Mouse (Mus musculus) ES-Bruce4 (cell line): Measurements from ENCODE around the gene Gins2.

Experiments
- CTCF ChIP-seq: IDR thresholded peaks from one replicate; pipeline ENCODE4 v1.8.1; 2011; ENCODE audit warnings: low read depth, low read length
- EP300 ChIP-seq: IDR thresholded peaks from 2 replicates; pipeline ENCODE4 v1.6.1; 2011; ENCODE audit warnings: low read depth, low read length; ENCODE audit not compliant: insufficient read depth
- POLR2A ChIP-seq: IDR thresholded peaks from one replicate; pipeline ENCODE4 v1.8.1; 2011; ENCODE audit warnings: low read length; ENCODE audit not compliant: insufficient read depth

DNA sequence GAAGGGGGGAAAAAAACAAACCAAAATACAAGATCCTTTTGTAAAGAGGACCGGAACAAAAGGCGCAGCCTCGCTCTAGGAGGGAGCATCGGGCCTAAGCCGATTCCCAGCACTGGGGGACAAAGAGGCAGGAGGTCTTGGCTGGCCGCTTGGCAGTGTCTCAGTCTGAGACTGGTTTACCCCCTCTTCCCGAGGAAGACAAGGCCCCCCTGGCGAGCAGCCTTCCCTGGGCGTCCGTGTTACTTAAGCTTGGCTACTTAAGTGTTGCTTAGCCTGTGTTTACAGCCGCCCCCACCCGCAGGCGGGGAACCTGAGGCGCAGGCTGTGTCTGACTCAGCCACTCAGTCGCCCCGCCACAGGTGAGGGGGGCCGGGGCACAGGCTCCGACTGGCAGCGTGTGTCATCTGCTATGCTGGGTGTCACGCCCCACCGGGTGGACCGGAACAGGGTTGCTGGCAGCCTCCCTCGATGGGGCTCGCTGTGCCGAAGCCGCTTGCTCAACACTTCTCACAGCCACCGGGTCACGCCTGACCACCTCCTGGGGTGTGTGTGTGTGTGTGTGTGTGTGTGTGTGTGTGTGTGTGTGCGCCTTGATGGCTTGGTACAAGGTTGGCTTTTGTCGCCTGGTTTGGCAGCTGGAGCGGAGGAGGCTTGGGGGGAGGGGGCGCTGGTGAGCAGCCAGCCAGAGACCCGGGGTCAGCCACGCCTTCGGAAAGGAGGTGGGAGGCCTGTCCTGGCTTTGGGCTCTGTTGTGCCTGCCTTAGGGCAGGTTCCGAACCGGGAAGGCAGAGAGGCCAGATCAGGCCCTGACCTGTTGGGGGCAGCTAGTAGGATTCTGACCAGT lies 50.5 kb downstream of the Gins2 start:
- TF ChIP-seq EP300 (0 out of 2 replicates have a peak, but pooled peaks have one; percentile 49), CTCF (peak; percentile 52), POLR2A (no peak)
